Mouse (Mus musculus): ENCODE data around the gene Hsdl2. TPM values are rescaled to one million over a fixed set of nuclear protein-coding genes. Genes with fewer than 3 reads are reported as not detected.

Gene Hsdl2
- 25.5 and 29.3 TPM in 2 replicates for polyA plus RNA-seq (2015; fragmentation: Nextera tagmentation; extraction: Ambion mirVana)

DNA sequence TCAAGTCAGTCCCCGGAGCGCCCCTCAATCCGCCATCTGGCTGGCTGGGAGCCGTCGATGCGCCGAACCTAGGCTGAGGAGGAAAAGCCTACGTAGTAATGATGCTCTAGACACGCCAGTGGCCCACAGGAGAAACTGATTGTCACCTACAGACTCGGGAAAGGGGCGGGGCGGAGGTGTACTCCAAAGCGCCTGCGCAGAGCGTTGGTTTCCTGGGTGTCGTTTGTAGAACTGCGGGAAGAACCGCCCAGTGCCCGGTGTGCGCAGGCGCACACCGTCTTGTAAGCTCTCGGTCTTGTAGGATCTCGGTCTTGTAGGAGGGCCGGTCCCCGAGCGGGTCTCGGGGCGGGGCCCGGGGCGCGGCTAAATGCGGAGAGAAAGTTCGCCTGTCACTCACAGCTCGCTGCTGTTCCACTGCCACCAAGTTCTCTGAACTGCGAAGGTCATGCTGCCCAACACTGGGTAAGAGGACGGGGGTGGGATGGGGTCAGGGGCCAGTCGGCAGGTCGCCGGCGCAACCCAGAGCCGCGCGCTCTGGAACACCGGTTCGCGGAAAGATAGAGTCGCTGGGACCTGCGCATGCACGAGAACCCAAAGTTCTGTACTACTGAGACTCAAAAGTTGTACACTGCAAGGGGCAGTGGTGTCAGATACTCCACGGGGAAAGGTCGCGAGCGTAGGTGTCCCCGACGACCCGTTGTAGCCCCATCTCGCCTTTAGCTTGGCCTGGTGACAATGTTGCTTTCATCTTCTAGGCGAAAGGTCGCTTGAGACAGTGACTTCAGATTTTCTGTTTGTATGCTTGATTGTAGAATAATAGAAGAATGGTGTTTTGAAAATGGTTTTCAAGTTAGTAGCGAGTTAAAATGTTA lies at the start of gene Hsdl2:
TSS of gene Hsdl2 (plus strand) at position 250 of the 872 bp plus-strand sequence.
- Histone ChIP-seq H3K27ac (ENCODE audit: low read length) (peak within 1 kb of the TSS; percentile 91), H3K4me3 (ENCODE audit: low read length) (peak within 1 kb of the TSS; percentile 69), H3K36me3 (ENCODE audit: insufficient read depth, low read length) (no peaks in the 10 kb centered on the region), H3K9me3 (ENCODE audit: low read length) (no peaks in the 10 kb centered on the region), H3K4me2 (replicated peaks; ENCODE audit: low read depth, low read length) (peak within 1 kb of the TSS; percentile 87), H3K9ac (replicated peaks; ENCODE audit: low read length) (peak within 1 kb of the TSS; percentile 80), H3K4me1 (ENCODE audit: insufficient read depth, low read length) (peaks cover 11% of the 10 kb centered on the region), H3K27me3 (ENCODE audit: insufficient read depth, low read length) (no peaks in the 10 kb centered on the region)
- under 1% methylated on average over 61 of the region's 61 CpGs for WGBS
- ATAC-seq (ENCODE audit: low FRiP score, low TSS enrichment): peak; percentile 96

DNA sequence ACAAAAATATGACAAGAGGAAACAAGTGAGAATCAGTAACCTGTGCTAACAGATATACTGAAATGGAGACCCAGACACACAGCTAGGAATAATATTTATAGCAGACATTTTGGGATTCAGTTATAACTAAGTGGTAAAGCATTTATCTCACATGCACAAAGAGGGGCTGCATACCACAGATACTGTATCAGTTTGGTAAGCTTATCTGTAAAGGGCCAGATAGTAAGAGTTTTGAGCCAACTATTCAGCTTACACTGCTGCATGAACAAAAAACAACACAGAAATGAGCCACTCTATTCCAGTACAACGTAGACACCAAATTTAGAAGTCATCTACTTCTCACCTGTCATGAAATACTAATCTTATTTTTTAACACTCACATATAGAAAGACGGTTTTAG lies 48.1 kb upstream of the Hsdl2 start:
- H3K4me1 ChIP-seq (ENCODE audit: insufficient read depth, low read length): peaks cover 7% of the 10 kb centered on the region; the same call in 1 of the 2 replicates
- no peak overlapping the region for H3K4me2 ChIP-seq (replicated peaks; ENCODE audit: low read depth, low read length)
- no peaks in the 10 kb centered on the region for H3K27me3 ChIP-seq (ENCODE audit: insufficient read depth, low read length)
- no peak overlapping the region for H3K9ac ChIP-seq (replicated peaks; ENCODE audit: low read length)
- H3K4me3 ChIP-seq (ENCODE audit: low read length): no peak overlapping the region
- 82% methylated on average over 2 of the region's 2 CpGs for WGBS
- no peaks in the 10 kb centered on the region for H3K9me3 ChIP-seq (ENCODE audit: low read length)
- no peak for ATAC-seq (ENCODE audit: low FRiP score, low TSS enrichment)
- no peaks in the 10 kb centered on the region for H3K36me3 ChIP-seq (ENCODE audit: insufficient read depth, low read length)
- H3K27ac ChIP-seq (ENCODE audit: low read length): no peak overlapping the region

DNA sequence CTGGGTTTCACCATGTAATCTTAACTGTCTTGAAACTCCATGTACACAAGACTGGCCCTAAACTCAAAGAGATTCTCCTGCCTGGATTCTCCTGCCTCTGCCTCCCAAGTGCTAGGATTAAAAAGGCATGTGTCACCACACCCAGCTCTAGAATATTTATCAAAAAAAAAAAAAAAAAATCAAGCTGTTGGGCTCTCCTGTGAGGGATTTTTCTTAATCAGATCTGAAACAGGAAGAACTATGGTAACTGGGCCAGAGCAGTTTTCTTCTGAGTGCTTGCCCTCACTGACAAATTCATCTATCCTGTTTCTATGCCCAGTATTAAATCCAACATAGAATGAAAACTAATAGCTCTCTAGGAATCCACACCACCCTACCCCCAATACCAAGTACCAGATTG lies 45.7 kb upstream of the Hsdl2 start:
- Histone ChIP-seq H3K27me3 (ENCODE audit: insufficient read depth, low read length) (no peaks in the 10 kb centered on the region), H3K4me3 (ENCODE audit: low read length) (no peak overlapping the region), H3K4me1 (ENCODE audit: insufficient read depth, low read length) (0 out of 2 replicates have a peak, but pooled peaks cover 3% of the 10 kb centered on the region), H3K9ac (replicated peaks; ENCODE audit: low read length) (no peak overlapping the region), H3K9me3 (ENCODE audit: low read length) (no peaks in the 10 kb centered on the region), H3K4me2 (replicated peaks; ENCODE audit: low read depth, low read length) (no peak overlapping the region), H3K27ac (ENCODE audit: low read length) (no peak overlapping the region), H3K36me3 (ENCODE audit: insufficient read depth, low read length) (no peaks in the 10 kb centered on the region)
- ATAC-seq (ENCODE audit: low FRiP score, low TSS enrichment): no peak

DNA sequence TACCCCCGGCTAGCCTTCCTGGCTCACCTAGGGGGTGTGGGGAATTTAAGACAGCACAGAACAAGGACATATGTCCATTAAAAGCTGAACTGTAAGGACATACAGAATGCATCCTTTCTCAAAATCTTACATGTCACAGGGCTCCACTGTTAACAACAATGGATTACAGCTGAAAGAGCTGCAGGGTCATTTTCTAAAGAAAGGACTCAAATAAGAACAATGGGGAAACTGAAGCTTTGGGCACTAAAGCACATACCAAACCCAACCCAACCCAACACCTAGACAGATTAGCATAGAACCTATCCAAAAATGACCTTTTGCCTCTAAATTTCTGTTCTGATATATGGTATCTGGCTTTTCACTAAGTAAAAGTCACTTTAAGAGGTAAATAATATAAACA lies 45.1 kb upstream of the Hsdl2 start:
- 94% methylated on average over 1 of the region's 1 CpGs for WGBS
- Histone ChIP-seq H3K4me3 (ENCODE audit: low read length) (no peak overlapping the region), H3K4me1 (ENCODE audit: insufficient read depth, low read length) (0 out of 2 replicates have a peak, but pooled peaks cover 3% of the 10 kb centered on the region), H3K27ac (ENCODE audit: low read length) (no peak overlapping the region), H3K27me3 (ENCODE audit: insufficient read depth, low read length) (no peaks in the 10 kb centered on the region), H3K4me2 (replicated peaks; ENCODE audit: low read depth, low read length) (no peak overlapping the region), H3K9me3 (ENCODE audit: low read length) (no peaks in the 10 kb centered on the region), H3K36me3 (ENCODE audit: insufficient read depth, low read length) (no peaks in the 10 kb centered on the region), H3K9ac (replicated peaks; ENCODE audit: low read length) (no peak overlapping the region)
- no peak for ATAC-seq (ENCODE audit: low FRiP score, low TSS enrichment)

DNA sequence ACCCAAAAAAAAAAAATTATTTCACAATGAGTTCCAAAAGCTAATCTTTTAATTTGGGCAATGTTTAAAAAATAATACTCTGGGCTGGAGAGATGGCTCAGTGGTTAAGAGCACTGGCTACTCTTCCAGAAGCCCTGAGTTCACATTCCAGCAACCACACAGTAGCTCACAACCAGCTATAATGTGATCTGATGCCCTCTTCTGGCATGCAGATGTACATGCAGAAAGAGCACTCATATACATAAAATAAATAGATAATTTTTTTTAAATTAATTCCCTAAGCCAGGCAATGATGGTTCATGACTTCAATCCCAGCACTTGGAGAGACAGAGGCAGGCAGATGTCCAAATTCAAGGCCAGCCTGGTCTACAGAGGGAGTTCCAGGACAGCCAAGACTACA lies 38.4 kb upstream of the Hsdl2 start:
- no peak for ATAC-seq (ENCODE audit: low FRiP score, low TSS enrichment)
- no peaks in the 10 kb centered on the region for H3K27me3 ChIP-seq (ENCODE audit: insufficient read depth, low read length)
- H3K4me1 ChIP-seq (ENCODE audit: insufficient read depth, low read length): peaks cover 23% of the 10 kb centered on the region
- no peak overlapping the region for H3K9ac ChIP-seq (replicated peaks; ENCODE audit: low read length)
- H3K4me2 ChIP-seq (replicated peaks; ENCODE audit: low read depth, low read length): no peak overlapping the region
- H3K9me3 ChIP-seq (ENCODE audit: low read length): no peaks in the 10 kb centered on the region
- no peak overlapping the region for H3K4me3 ChIP-seq (ENCODE audit: low read length)
- no peak overlapping the region for H3K27ac ChIP-seq (ENCODE audit: low read length)
- H3K36me3 ChIP-seq (ENCODE audit: insufficient read depth, low read length): no peaks in the 10 kb centered on the region

DNA sequence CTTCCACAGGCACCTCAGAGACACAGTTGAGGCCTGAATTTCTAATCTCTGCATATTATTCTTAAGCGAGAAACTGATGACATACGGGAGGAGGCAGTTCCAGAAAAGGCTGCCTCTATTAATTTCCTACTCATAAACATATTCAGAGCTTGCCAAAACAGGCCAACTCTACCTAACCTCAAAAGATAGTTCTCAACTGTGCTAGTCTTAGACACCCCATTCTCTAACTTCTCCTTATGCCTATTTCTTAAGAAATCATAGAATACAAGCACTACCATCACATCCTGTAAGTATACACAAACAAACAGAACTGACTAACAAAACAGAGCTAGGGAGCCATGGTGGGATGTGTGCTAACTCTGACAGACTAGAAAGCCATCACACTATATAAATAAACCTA lies 36.7 kb upstream of the Hsdl2 start:
- Histone ChIP-seq H3K9ac (replicated peaks; ENCODE audit: low read length) (no peak overlapping the region), H3K4me1 (ENCODE audit: insufficient read depth, low read length) (peaks cover 20% of the 10 kb centered on the region), H3K27ac (ENCODE audit: low read length) (no peak overlapping the region), H3K27me3 (ENCODE audit: insufficient read depth, low read length) (no peaks in the 10 kb centered on the region), H3K9me3 (ENCODE audit: low read length) (no peaks in the 10 kb centered on the region), H3K4me3 (ENCODE audit: low read length) (no peak overlapping the region), H3K4me2 (replicated peaks; ENCODE audit: low read depth, low read length) (no peak overlapping the region), H3K36me3 (ENCODE audit: insufficient read depth, low read length) (no peaks in the 10 kb centered on the region)
- WGBS: 61% methylated on average over 2 of the region's 2 CpGs
- no peak for ATAC-seq (ENCODE audit: low FRiP score, low TSS enrichment)

DNA sequence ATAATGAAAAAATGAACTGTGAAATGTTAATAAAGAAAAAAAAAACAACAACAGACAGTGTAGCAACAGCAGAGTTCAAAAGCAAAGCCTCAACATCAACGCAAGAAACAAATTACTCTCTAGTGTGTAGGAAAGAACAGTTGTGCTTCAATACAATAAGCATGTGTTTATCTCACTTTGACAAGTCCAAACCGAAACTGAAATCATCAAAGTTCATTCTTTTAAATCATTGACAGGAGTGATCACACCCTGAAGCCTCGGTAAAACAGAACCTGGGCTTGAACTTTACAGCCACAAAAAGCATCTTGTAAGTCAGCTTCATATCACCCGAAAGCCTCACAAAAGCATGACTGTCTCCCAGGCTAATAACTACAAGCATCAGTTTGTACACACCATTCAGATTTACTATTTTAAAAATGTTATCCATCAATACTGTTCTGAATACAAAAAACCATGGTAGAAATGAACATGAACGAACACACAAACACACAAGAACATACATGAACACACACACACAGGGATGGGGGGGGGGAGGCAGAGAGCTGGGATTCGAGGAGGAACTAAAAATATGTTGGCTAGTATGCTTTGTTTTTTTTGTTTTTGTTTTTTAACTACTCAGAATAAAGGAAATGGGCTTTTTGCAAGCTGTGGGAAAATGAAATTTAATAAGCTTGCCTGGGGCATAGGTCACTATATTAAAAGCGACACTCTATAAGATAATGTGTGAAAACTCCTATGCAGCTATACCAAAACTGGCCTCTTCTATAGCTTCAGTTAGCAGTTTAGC lies 34.9 kb upstream of the Hsdl2 start:
- Histone ChIP-seq H3K9ac (replicated peaks; ENCODE audit: low read length) (no peak overlapping the region), H3K27ac (ENCODE audit: low read length) (no peak overlapping the region), H3K36me3 (ENCODE audit: insufficient read depth, low read length) (no peaks in the 10 kb centered on the region), H3K9me3 (ENCODE audit: low read length) (no peaks in the 10 kb centered on the region), H3K4me1 (ENCODE audit: insufficient read depth, low read length) (peaks cover 25% of the 10 kb centered on the region), H3K4me2 (replicated peaks; ENCODE audit: low read depth, low read length) (peak overlapping the region; percentile 68), H3K4me3 (ENCODE audit: low read length) (peak overlapping the region; percentile 19), H3K27me3 (ENCODE audit: insufficient read depth, low read length) (no peaks in the 10 kb centered on the region)
- 43% methylated on average over 7 of the region's 7 CpGs for WGBS
- ATAC-seq (ENCODE audit: low FRiP score, low TSS enrichment): no peak

DNA sequence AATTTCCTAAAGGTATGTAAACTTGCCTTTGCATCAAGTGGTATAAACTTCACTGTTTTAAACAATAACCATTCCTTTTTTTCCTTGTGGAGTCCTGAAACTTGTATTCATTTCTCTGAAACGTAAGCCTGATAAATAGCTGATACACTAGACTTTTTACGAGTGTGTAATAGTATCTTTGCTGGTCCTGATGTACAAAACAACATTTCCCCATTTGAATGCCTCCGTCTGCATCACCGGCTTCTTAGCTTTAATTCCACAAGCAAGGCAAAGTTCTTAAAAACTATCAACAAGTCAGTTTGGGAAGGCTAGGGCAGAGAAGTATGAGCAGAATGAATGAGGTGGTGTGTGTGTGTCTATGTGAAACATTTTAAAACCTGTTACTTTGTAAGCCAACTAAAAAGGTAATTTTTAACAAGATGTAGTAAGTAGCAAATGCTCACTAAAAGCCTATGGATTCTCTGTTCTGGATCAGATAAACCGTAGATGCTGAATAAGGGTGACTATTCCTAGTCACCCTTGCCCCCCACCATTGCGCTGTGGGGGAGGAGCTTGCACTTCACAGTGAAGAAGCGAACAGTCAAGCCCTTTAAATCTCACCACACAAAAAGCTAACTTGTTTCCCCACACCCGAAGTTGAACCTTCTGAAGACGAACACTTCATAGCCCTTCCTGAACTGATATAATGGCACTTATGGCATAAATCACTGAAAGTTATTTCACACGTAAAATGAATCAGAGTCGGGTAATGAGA lies 34.0 kb upstream of the Hsdl2 start:
- Histone ChIP-seq H3K9ac (replicated peaks; ENCODE audit: low read length) (peak overlapping the region; percentile 57), H3K4me2 (replicated peaks; ENCODE audit: low read depth, low read length) (peak overlapping the region; percentile 68), H3K36me3 (ENCODE audit: insufficient read depth, low read length) (no peaks in the 10 kb centered on the region), H3K27me3 (ENCODE audit: insufficient read depth, low read length) (no peaks in the 10 kb centered on the region), H3K4me1 (ENCODE audit: insufficient read depth, low read length) (peaks cover 25% of the 10 kb centered on the region), H3K9me3 (ENCODE audit: low read length) (no peaks in the 10 kb centered on the region), H3K4me3 (ENCODE audit: low read length) (peak overlapping the region; percentile 98), H3K27ac (ENCODE audit: low read length) (peak overlapping the region; percentile 70)
- no peak for ATAC-seq (ENCODE audit: low FRiP score, low TSS enrichment)
- 10% methylated on average over 11 of the region's 11 CpGs for WGBS

DNA sequence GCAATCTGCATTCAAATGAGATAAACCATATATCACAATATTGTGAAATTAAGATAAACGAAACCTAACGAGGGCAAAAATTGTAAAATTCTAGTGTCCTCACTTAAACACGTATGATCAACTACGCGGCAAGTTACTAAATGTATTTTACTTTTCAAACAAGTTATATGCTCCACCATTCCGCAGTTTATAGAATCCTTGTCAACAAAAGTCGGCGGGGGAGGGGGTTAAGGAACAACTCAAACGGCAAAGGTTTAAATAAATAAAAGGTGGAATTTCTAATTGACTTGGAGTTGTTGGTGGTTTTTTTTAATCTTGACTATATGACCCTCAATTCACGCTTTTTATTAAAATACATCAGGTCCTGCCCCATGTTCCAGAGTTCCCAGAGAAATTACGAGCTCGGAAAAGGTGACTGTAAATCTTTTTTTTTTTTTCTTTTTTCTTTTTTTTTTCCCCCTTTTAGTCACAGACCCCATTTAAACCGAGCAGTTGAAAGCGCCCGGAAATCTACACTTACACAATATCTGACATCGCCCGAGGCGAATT lies 33.3 kb upstream of the Hsdl2 start:
- H3K9me3 ChIP-seq (ENCODE audit: low read length): no peaks in the 10 kb centered on the region
- 3% methylated on average over 18 of the region's 18 CpGs for WGBS
- H3K4me1 ChIP-seq (ENCODE audit: insufficient read depth, low read length): peaks cover 25% of the 10 kb centered on the region
- peak overlapping the region; percentile 98 for H3K9ac ChIP-seq (replicated peaks; ENCODE audit: low read length)
- peak overlapping the region; percentile 93 for H3K27ac ChIP-seq (ENCODE audit: low read length)
- ATAC-seq (ENCODE audit: low FRiP score, low TSS enrichment): no peak
- peak overlapping the region; percentile 68 for H3K4me2 ChIP-seq (replicated peaks; ENCODE audit: low read depth, low read length)
- peak overlapping the region; percentile 98 for H3K4me3 ChIP-seq (ENCODE audit: low read length)
- no peaks in the 10 kb centered on the region for H3K27me3 ChIP-seq (ENCODE audit: insufficient read depth, low read length)
- no peaks in the 10 kb centered on the region for H3K36me3 ChIP-seq (ENCODE audit: insufficient read depth, low read length)
